Comparison of ENCODE assay signal across 9 mouse cellular contexts in the genomic region with DNA sequence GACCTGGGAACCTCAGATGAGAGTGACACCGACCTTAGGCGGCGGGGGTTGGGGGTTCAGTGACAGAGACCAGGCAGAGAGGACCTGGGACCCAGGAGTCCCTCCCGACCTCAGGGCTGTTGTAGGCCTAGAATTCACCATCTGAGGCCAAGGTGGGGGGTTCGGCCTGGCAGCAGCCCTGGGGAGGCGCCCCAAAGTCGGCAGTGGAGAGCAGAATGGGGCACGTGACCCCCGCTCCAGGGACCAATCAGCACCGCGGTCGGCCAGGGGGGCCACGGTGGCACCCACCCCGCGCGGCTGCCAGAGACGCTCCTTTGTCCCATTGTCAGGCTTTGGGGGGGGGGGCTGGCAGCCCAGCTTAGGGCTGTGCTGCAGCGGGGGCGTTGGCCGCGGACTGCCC. TPM values are rescaled to one million over a fixed set of nuclear protein-coding genes. Genes with fewer than 3 reads are reported as not detected.
DNase-seq lines count a peak whose midpoint lies in the region; ATAC-seq and TF ChIP-seq lines count a peak whose summit lies in the region.
"Had no signal": no experiment of that assay in that cellular context is flagged by ENCODE, and none has a peak within 500 bp of the region (broad histone marks: within the 10 kb centered on the region; RNA-seq: fewer than 3 reads in every experiment).

No protein-coding gene starts in this region.

- H3K4me3 ChIP-seq in heart, embryonic 10.5 days, result peak overlapping the region; percentile 74
- peak overlapping the region; percentile 75 for H3K4me3 ChIP-seq in limb, embryonic 13.5 days
- peak overlapping the region; percentile 55 for H3K4me3 ChIP-seq in stomach, postnatal 0 days (ENCODE audit: low read depth, low read length)

- peak overlapping the region; percentile 72 for H3K9ac ChIP-seq in limb, embryonic 13.5 days
- H3K9ac ChIP-seq in stomach, postnatal 0 days (ENCODE audit: low read length), result 0 out of 2 replicates have a peak overlapping the region, but pooled peaks have one; percentile 41

- no peak overlapping the region for H3K27ac ChIP-seq in heart, embryonic 10.5 days
- H3K27ac ChIP-seq in limb, embryonic 13.5 days, result no peak overlapping the region
- no peak overlapping the region for H3K27ac ChIP-seq in stomach, postnatal 0 days (replicated peaks)

- DNase-seq in heart, embryonic 10.5 days (ENCODE audit: low spot score), result no peak
- DNase-seq in heart, postnatal 4 days, result no peak
- peak; percentile 41 for DNase-seq in thymus, postnatal 4 days
- no peak for DNase-seq in thymus, adult 18-20 months
- no peak for DNase-seq in stomach, postnatal 0 days (ENCODE audit: low spot score)
- no peak for DNase-seq in MN1 (ENCODE audit: low spot score)

- no peak for TF ChIP-seq CTCF in stomach, postnatal 0 days (IDR thresholded peaks at IDR 0.05; ENCODE audit: low read depth)

- WGBS in heart, embryonic 10.5 days, result 14% methylated on average over 10 of the region's 21 CpGs
- WGBS in limb, embryonic 13.5 days, result 4% methylated on average over 20 of the region's 21 CpGs
- WGBS in stomach, postnatal 0 days, result 17% methylated on average over 15 of the region's 21 CpGs

- no peak for ATAC-seq in limb, embryonic 13.5 days (ENCODE audit: low FRiP score, low read depth)
- ATAC-seq in stomach, postnatal 0 days (ENCODE audit: low FRiP score, low TSS enrichment), result no peak
- ATAC-seq in megakaryocyte-erythroid progenitor cell, adult 5-6 weeks (replicated peaks; ENCODE audit: low FRiP score, low TSS enrichment, poor library complexity, severe bottlenecking), result no peak

- H3K36me3 ChIP-seq in heart, embryonic 10.5 days, result no peaks in the 10 kb centered on the region
- no peaks in the 10 kb centered on the region for H3K36me3 ChIP-seq in limb, embryonic 13.5 days
- H3K36me3 ChIP-seq in stomach, postnatal 0 days (ENCODE audit: control insufficient read depth, insufficient read depth, low read length), result no peaks in the 10 kb centered on the region

- no peak for TF ChIP-seq EP300 in stomach, postnatal 0 days (optimal IDR thresholded peaks at IDR 0.05)

- H3K27me3 ChIP-seq in heart, embryonic 10.5 days (ENCODE audit: insufficient read depth, poor library complexity, severe bottlenecking), result peaks cover 92% of the 10 kb centered on the region
- H3K27me3 ChIP-seq in limb, embryonic 13.5 days, result peaks cover 89% of the 10 kb centered on the region
- H3K27me3 ChIP-seq in stomach, postnatal 0 days (ENCODE audit: control insufficient read depth, insufficient read depth, low read length), result peaks cover 2% of the 10 kb centered on the region; the same call in 1 of the 2 replicates

- H3K4me1 ChIP-seq in heart, embryonic 10.5 days, result peaks cover 51% of the 10 kb centered on the region
- peaks cover 34% of the 10 kb centered on the region for H3K4me1 ChIP-seq in limb, embryonic 13.5 days
- peaks cover 6% of the 10 kb centered on the region; the same call in 1 of the 2 replicates for H3K4me1 ChIP-seq in stomach, postnatal 0 days (replicated peaks; ENCODE audit: control insufficient read depth, insufficient read depth)

- H3K4me2 ChIP-seq in limb, embryonic 13.5 days (replicated peaks), result peak overlapping the region; percentile 98
- peak overlapping the region; percentile 95 for H3K4me2 ChIP-seq in stomach, postnatal 0 days (replicated peaks; ENCODE audit: low read depth)

- no peaks in the 10 kb centered on the region for H3K9me3 ChIP-seq in heart, embryonic 10.5 days
- no peaks in the 10 kb centered on the region for H3K9me3 ChIP-seq in limb, embryonic 13.5 days
- no peaks in the 10 kb centered on the region for H3K9me3 ChIP-seq in stomach, postnatal 0 days (ENCODE audit: control insufficient read depth, low read length)

RNA-seq across cellular contexts. Expression of a gene that starts 0.8 kb away (rescaled TPM):
- polyA plus RNA-seq in heart, embryonic 10.5 days (2016; fragmentation: Nextera tagmentation; extraction: Ambion mirVana), result 0.36 and 1.0 TPM in 2 replicates
- total RNA-seq in heart, postnatal 4 days (2021), result 1 to 10 TPM; 6.3 to 7.2 TPM
- 2.5 and 2.6 TPM in 2 replicates for polyA plus RNA-seq in limb, embryonic 13.5 days (2015; fragmentation: Nextera tagmentation; extraction: Ambion mirVana)
- 0.31 and 0.39 TPM in 2 replicates for polyA plus RNA-seq in stomach, postnatal 0 days (2015; fragmentation: Nextera tagmentation; extraction: Ambion mirVana)
- total RNA-seq in megakaryocyte-erythroid progenitor cell, adult 5-6 weeks (2014; fragmentation: Nextera tagmentation), result 0.24 TPM in 1 of 2 replicates, not detected in the other
- 0.42 TPM in 1 of 2 replicates, not detected in the other for total RNA-seq in megakaryocyte-erythroid progenitor cell, adult 5-6 weeks (2017)

RNA-seq across cellular contexts. Expression of a gene that starts 17.6 kb away (rescaled TPM):
- polyA plus RNA-seq in heart, embryonic 10.5 days (2016; fragmentation: Nextera tagmentation; extraction: Ambion mirVana), result not detected in 2 replicates
- 1 to 10 TPM; 5.2 TPM for total RNA-seq in heart, postnatal 4 days (2021)
- polyA plus RNA-seq in limb, embryonic 13.5 days (2015; fragmentation: Nextera tagmentation; extraction: Ambion mirVana), result 0.27 and 0.37 TPM in 2 replicates
- polyA plus RNA-seq in stomach, postnatal 0 days (2015; fragmentation: Nextera tagmentation; extraction: Ambion mirVana), result 1.2 and 1.9 TPM in 2 replicates
- 1.8 TPM in 1 of 2 replicates, not detected in the other for total RNA-seq in megakaryocyte-erythroid progenitor cell, adult 5-6 weeks (2014; fragmentation: Nextera tagmentation)
- total RNA-seq in megakaryocyte-erythroid progenitor cell, adult 5-6 weeks (2017), result 2.1 TPM in 1 of 2 replicates, not detected in the other

RNA-seq across cellular contexts. Expression of a gene that starts 22.0 kb away (rescaled TPM):
- polyA plus RNA-seq in heart, embryonic 10.5 days (2016; fragmentation: Nextera tagmentation; extraction: Ambion mirVana), result 0.18 and 0.46 TPM in 2 replicates
- total RNA-seq in heart, postnatal 4 days (2021), result 10 to 100 TPM; 61.6 to 67.6 TPM
- polyA plus RNA-seq in limb, embryonic 13.5 days (2015; fragmentation: Nextera tagmentation; extraction: Ambion mirVana), result 0.13 TPM in 1 of 2 replicates, not detected in the other
- 0.48 and 0.65 TPM in 2 replicates for polyA plus RNA-seq in stomach, postnatal 0 days (2015; fragmentation: Nextera tagmentation; extraction: Ambion mirVana)
- not detected in 2 replicates for total RNA-seq in megakaryocyte-erythroid progenitor cell, adult 5-6 weeks (2014; fragmentation: Nextera tagmentation)
- 0.23 TPM in 1 of 2 replicates, not detected in the other for total RNA-seq in megakaryocyte-erythroid progenitor cell, adult 5-6 weeks (2017)
- total RNA-seq: hematopoietic stem cell, adult 5-6 weeks had no signal

RNA-seq across cellular contexts. Expression of a gene that starts 22.9 kb away (rescaled TPM):
- 5.5 and 6.0 TPM in 2 replicates for polyA plus RNA-seq in heart, embryonic 10.5 days (2016; fragmentation: Nextera tagmentation; extraction: Ambion mirVana)
- total RNA-seq in heart, postnatal 4 days (2021), result 1 to 10 TPM; 5.9 to 6.0 TPM
- 11.3 and 12.0 TPM in 2 replicates for polyA plus RNA-seq in limb, embryonic 13.5 days (2015; fragmentation: Nextera tagmentation; extraction: Ambion mirVana)
- 4.4 and 5.2 TPM in 2 replicates for polyA plus RNA-seq in stomach, postnatal 0 days (2015; fragmentation: Nextera tagmentation; extraction: Ambion mirVana)
- total RNA-seq in megakaryocyte-erythroid progenitor cell, adult 5-6 weeks (2014; fragmentation: Nextera tagmentation), result 0.76 and 1.6 TPM in 2 replicates
- not detected in 2 replicates for total RNA-seq in megakaryocyte-erythroid progenitor cell, adult 5-6 weeks (2017)

RNA-seq across cellular contexts. Expression of a gene that starts 29.8 kb away (rescaled TPM):
- 0.05 and 0.08 TPM in 2 replicates for polyA plus RNA-seq in heart, embryonic 10.5 days (2016; fragmentation: Nextera tagmentation; extraction: Ambion mirVana)
- total RNA-seq in heart, postnatal 4 days (2021), result 10 to 100 TPM; 71.5 to 79.8 TPM
- polyA plus RNA-seq in limb, embryonic 13.5 days (2015; fragmentation: Nextera tagmentation; extraction: Ambion mirVana), result 0.03 and 0.04 TPM in 2 replicates
- polyA plus RNA-seq in stomach, postnatal 0 days (2015; fragmentation: Nextera tagmentation; extraction: Ambion mirVana), result 0.95 and 1.4 TPM in 2 replicates
- total RNA-seq in megakaryocyte-erythroid progenitor cell, adult 5-6 weeks (2014; fragmentation: Nextera tagmentation), result not detected in 2 replicates
- not detected in 2 replicates for total RNA-seq in megakaryocyte-erythroid progenitor cell, adult 5-6 weeks (2017)
- total RNA-seq: hematopoietic stem cell, adult 5-6 weeks had no signal
